Mouse (Mus musculus): ENCODE results near the gene Gm2696.
A peak's percentile ranks its signal among the peaks of the same experiment; 100 is the strongest.

Gm2696 gene

GRCm38 (mm10) chr10:77846961-77847360, 32.5 kb downstream of the Gm2696 start:
- DNase-seq (ENCODE audit: low read depth, low spot score): no peak

- DNase-seq (ENCODE audit: low read depth, low spot score): no peak
Observed at GRCm38 (mm10) chr10:77847538-77847937, 33.1 kb downstream of the Gm2696 start.

- no peak for DNase-seq (ENCODE audit: low read depth, low spot score)
Observed at GRCm38 (mm10) chr10:77852559-77852958, 38.1 kb downstream of the Gm2696 start, which contains the start of gene Gm10318. Gene Gm10318 (plus strand): TSS chr10:77852859.

DNA sequence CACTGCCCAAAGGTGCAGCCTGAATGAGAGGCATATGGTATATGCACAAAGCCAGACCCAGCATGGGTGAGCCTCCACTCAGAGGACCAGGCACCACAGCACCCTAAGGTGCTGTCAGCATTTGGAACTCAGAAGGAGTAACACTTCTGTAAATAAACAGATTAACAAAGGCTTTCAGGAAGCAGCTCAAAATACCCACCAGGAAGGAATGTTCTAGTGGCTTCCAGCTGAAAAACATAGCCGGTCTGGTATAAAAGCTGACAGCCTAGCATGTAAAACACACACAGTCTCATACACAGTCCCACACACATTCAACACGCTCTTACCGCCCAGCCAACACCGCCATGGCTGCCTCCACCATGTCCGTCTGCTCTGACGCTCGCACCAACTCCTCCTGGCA, 47.2 kb downstream of the Gm2696 start, which contains the start of gene Gm3285:
Gene Gm3285 (plus strand): TSS at position 301 of the 400 bp plus-strand sequence.
- no peak for DNase-seq (ENCODE audit: low read depth, low spot score)

GRCm38 (mm10) chr10:77864067-77864761, 49.7 kb downstream of the Gm2696 start:
- DNase-seq (ENCODE audit: low read depth, low spot score): peak; percentile 74

DNA sequence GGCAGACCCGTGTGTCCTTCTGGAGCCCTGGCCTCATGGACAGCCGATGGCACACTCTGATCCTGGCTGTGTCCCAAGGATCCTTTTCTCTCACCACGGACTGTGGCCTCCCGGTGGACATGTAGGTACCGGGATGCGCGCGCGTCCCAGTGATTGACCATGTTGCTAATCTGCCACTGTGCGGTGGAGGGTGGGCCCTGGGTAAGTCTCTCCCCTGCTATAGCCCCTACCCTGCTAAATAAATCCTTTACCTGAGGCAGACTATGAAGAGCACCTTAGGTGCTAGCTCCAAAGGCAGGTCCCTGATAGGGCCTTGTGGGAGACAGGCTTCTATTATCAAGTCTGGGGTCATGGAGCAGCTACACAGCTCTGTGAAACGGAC, 50.3 kb downstream of the Gm2696 start:
- DNase-seq (ENCODE audit: low read depth, low spot score): peak; percentile 12

- DNase-seq (ENCODE audit: low read depth, low spot score): peak; percentile 8
Observed at GRCm38 (mm10) chr10:77867546-77867945, 53.1 kb downstream of the Gm2696 start.

- no peak for DNase-seq (ENCODE audit: low read depth, low spot score)
Observed at GRCm38 (mm10) chr10:77869651-77870050, 55.2 kb downstream of the Gm2696 start.

DNA sequence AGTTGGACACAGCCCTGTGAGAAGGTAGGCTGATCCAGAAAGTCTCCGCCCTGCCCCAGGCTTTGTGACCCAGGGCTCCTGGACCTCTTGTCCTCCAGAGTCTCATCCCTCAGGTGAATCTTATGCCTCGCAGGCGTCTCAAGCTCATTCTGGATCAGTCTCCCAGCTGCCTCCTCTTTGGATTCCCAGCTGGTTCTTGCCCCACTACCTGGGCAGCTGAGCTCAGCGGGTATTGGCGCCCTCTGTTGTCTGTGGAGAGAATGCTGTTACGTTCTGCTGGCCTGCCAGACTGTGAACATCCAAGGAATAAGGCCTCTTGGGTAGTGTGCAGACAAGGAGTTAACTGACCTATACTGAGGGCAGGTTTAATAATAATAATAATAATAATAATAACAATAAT, 64.5 kb downstream of the Gm2696 start:
- DNase-seq (ENCODE audit: low read depth, low spot score): no peak

DNA sequence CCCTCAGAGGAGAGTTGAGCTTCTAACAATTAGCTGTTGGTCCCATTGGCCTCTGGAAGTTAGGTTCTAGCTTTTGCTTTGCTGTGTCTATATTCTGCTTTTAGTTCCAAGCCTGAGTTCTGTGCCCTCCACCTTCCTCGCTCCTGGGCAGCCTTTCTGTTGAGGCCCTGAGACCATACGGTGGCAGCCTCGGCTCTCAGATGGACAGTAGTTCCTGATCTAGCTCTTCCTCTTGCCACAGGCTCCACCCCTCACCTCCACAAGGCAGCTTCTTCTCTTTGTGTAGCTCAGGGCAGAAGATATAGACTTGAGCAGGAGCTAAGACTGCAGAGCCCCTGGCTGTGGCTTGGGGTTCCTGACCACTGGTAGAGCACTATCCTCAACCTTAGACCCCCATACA, 65.8 kb downstream of the Gm2696 start:
- DNase-seq (ENCODE audit: low read depth, low spot score): no peak

DNA sequence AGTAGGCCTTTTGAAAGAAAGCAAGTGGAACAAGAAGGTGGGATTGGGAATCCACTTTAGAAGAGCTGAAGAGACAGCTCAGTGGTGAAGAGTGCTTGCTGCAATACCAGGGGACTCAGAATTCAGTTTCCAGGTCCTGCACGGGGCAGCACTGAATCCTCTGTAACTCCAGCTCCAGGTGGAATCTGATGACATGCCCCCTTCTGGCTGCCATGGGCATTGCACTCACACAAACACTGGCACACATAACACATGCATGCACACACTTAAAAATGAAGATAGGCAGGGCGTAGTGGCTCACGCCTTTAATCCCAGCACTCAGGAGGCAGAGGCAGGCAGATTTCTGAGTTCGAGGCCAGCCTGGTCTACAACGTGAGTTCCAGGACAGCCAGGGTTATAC, 68.1 kb downstream of the Gm2696 start:
- peak; percentile 8 for DNase-seq (ENCODE audit: low read depth, low spot score)

Measured in mesoderm, embryonic 11.5 days (tissue).